In the genomic region with DNA sequence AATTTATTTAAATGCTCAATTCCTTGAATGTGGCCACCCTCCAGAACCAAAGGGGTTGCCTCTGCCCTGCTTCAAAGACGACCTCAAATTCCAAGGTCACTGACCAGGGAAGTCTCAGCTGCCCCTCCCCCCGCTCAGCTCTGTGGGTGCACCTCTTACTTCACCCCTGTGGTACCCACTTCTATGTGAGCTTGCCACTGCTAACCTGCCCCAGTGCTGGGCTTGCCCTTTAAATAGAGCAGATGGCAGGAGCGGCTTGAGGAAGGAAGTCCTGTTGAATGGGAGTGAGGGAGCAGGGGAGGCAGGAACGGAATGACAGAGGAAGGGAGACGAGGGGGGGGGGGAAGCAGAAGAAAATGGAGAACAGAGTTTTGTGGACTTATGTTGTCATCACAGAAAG, we compare ENCODE assay signal across 13 mouse cellular contexts.
A peak's percentile ranks its signal among the peaks of the same experiment; 100 is the strongest.
DNase-seq lines count a peak whose midpoint lies in the region; ATAC-seq lines count a peak whose summit lies in the region.
"Had no signal": no experiment of that assay in that cellular context is flagged by ENCODE, and none has a peak within 500 bp of the region (broad histone marks: within the 10 kb centered on the region; RNA-seq: fewer than 3 reads in every experiment).

No protein-coding gene starts in this region.

- H3K4me3 ChIP-seq in forebrain, embryonic 12.5 days (replicated peaks): no peak overlapping the region
- H3K4me3 ChIP-seq in forebrain, embryonic 10.5 days: no peak overlapping the region
- no peak overlapping the region for H3K4me3 ChIP-seq in midbrain, embryonic 11.5 days (ENCODE audit: low read depth, low read length)
- no peak overlapping the region for H3K4me3 ChIP-seq in midbrain, embryonic 15.5 days
- H3K4me3 ChIP-seq: heart, embryonic 15.5 days; intestine, embryonic 15.5 days had no signal

- no peak overlapping the region for H3K9ac ChIP-seq in forebrain, embryonic 12.5 days
- H3K9ac ChIP-seq in midbrain, embryonic 11.5 days (ENCODE audit: low read length): no peak overlapping the region
- no peak overlapping the region for H3K9ac ChIP-seq in midbrain, embryonic 15.5 days
- H3K9ac ChIP-seq: heart, embryonic 15.5 days; intestine, embryonic 15.5 days; liver, embryonic 14.5 days had no signal

- 0 out of 2 replicates have a peak, but pooled peaks have one; percentile 57 for ATAC-seq in forebrain, embryonic 12.5 days (ENCODE audit: low FRiP score)
- ATAC-seq in midbrain, embryonic 11.5 days (ENCODE audit: low FRiP score): peak; percentile 27; the same call in 1 of the 2 replicates
- no peak; the same call in 1 of the 2 replicates for ATAC-seq in midbrain, embryonic 15.5 days (replicated peaks)
- 0 out of 2 replicates have a peak, but pooled peaks have one; percentile 25 for ATAC-seq in common myeloid progenitor, adult 5-6 weeks (replicated peaks; ENCODE audit: low read depth, poor library complexity, severe bottlenecking)

- H3K4me1 ChIP-seq in forebrain, embryonic 12.5 days: no peaks in the 10 kb centered on the region; the same call in 1 of the 2 replicates
- H3K4me1 ChIP-seq in forebrain, embryonic 10.5 days: peaks cover 5% of the 10 kb centered on the region
- H3K4me1 ChIP-seq in midbrain, embryonic 11.5 days (ENCODE audit: control insufficient read depth, insufficient read depth, low read length): no peaks in the 10 kb centered on the region
- H3K4me1 ChIP-seq in midbrain, embryonic 15.5 days: no peaks in the 10 kb centered on the region
- H3K4me1 ChIP-seq: intestine, embryonic 15.5 days had no signal

- 34% methylated on average over 5 of the region's 5 CpGs for WGBS in forebrain, embryonic 12.5 days
- WGBS in forebrain, embryonic 10.5 days: 36% methylated on average over 5 of the region's 5 CpGs
- 28% methylated on average over 5 of the region's 5 CpGs for WGBS in midbrain, embryonic 11.5 days
- 29% methylated on average over 5 of the region's 5 CpGs for WGBS in midbrain, embryonic 15.5 days

- no peak overlapping the region for H3K4me2 ChIP-seq in forebrain, embryonic 12.5 days
- H3K4me2 ChIP-seq in midbrain, embryonic 11.5 days: no peak overlapping the region
- H3K4me2 ChIP-seq in midbrain, embryonic 15.5 days: no peak overlapping the region
- H3K4me2 ChIP-seq: heart, embryonic 15.5 days; intestine, embryonic 15.5 days had no signal

- no peaks in the 10 kb centered on the region for H3K27me3 ChIP-seq in forebrain, embryonic 12.5 days
- no peaks in the 10 kb centered on the region for H3K27me3 ChIP-seq in forebrain, embryonic 10.5 days (ENCODE audit: poor library complexity, severe bottlenecking)
- no peaks in the 10 kb centered on the region for H3K27me3 ChIP-seq in midbrain, embryonic 11.5 days (ENCODE audit: control insufficient read depth, insufficient read depth, low read length)
- H3K27me3 ChIP-seq in midbrain, embryonic 15.5 days (replicated peaks): no peaks in the 10 kb centered on the region
- H3K27me3 ChIP-seq: heart, embryonic 15.5 days; intestine, embryonic 15.5 days had no signal

- H3K27ac ChIP-seq in forebrain, embryonic 12.5 days: no peak overlapping the region
- H3K27ac ChIP-seq in forebrain, embryonic 10.5 days: no peak overlapping the region
- H3K27ac ChIP-seq in midbrain, embryonic 11.5 days (ENCODE audit: low read depth, low read length): no peak overlapping the region
- H3K27ac ChIP-seq in midbrain, embryonic 15.5 days: no peak overlapping the region
- H3K27ac ChIP-seq: heart, embryonic 15.5 days; intestine, embryonic 15.5 days; liver, embryonic 14.5 days had no signal

- H3K36me3 ChIP-seq in forebrain, embryonic 12.5 days (replicated peaks): no peaks in the 10 kb centered on the region
- no peaks in the 10 kb centered on the region for H3K36me3 ChIP-seq in forebrain, embryonic 10.5 days (replicated peaks)
- no peaks in the 10 kb centered on the region for H3K36me3 ChIP-seq in midbrain, embryonic 11.5 days (ENCODE audit: control insufficient read depth, insufficient read depth, low read length)
- H3K36me3 ChIP-seq in midbrain, embryonic 15.5 days (replicated peaks): no peaks in the 10 kb centered on the region
- H3K36me3 ChIP-seq: heart, embryonic 15.5 days; intestine, embryonic 15.5 days had no signal

- no peaks in the 10 kb centered on the region for H3K9me3 ChIP-seq in forebrain, embryonic 12.5 days
- H3K9me3 ChIP-seq in forebrain, embryonic 10.5 days: no peaks in the 10 kb centered on the region
- H3K9me3 ChIP-seq in midbrain, embryonic 11.5 days (ENCODE audit: control insufficient read depth, low read length): no peaks in the 10 kb centered on the region
- no peaks in the 10 kb centered on the region for H3K9me3 ChIP-seq in midbrain, embryonic 15.5 days
- H3K9me3 ChIP-seq: heart, embryonic 15.5 days; intestine, embryonic 15.5 days had no signal

- no peak for DNase-seq in forebrain, embryonic 10.5 days (ENCODE audit: extremely low spot score, low spot score)
- no peak for DNase-seq in midbrain, embryonic 11.5 days (ENCODE audit: low spot score, missing footprints)
- DNase-seq in cerebellum, adult 11-12 months: peak; percentile 60
- DNase-seq in natural killer cell, adult 2 months (ENCODE audit: low spot score in 2 of 2): no peak
- DNase-seq in heart, postnatal 4 days: no peak
- DNase-seq: gastrocnemius, postnatal 25 days; thymus, postnatal 25 days had no signal
